In the genomic region with DNA sequence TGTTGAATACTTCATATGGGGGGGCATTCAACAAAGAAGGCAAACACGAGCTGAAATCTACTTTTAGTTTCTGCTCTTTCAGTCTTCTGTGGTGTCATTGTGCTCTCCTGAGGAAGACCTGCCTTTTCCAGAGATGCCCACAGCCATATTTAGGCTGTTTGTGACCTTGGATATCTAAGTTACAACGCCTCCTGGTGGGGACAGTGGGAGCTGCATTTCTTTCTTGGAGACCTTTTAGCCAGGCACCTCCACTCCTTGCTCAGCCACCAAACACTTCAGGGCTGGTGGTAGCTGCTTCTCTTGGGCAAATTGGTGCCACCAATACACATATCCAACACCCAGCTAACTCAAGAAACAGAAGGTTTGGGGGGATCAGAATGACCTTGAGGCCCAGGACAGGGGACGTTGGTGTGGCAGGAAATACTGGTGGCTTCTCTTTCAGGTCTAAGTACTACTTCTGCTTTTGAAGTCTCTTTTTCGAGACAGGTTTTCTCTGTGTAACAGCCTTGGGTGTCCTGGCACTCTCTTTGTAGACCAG, we compare ENCODE assay signal across 13 mouse cellular contexts. TPM values are rescaled to one million over a fixed set of nuclear protein-coding genes. Genes with fewer than 3 reads are reported as not detected.
DNase-seq lines count a peak whose midpoint lies in the region; ATAC-seq and TF ChIP-seq lines count a peak whose summit lies in the region.
"Had no signal": no experiment of that assay in that cellular context is flagged by ENCODE, and none has a peak within 500 bp of the region (broad histone marks: within the 10 kb centered on the region; RNA-seq: fewer than 3 reads in every experiment).

No protein-coding gene starts in this region.

- peaks cover 62% of the 10 kb centered on the region for H3K27me3 ChIP-seq in midbrain, postnatal 0 days (ENCODE audit: insufficient read depth, low read length)
- H3K27me3 ChIP-seq in midbrain, embryonic 16.5 days (ENCODE audit: control insufficient read depth, insufficient read depth, low read depth, low read length), result peaks cover 56% of the 10 kb centered on the region

- H3K4me2 ChIP-seq in midbrain, postnatal 0 days (ENCODE audit: low read depth, low read length, poor library complexity, severe bottlenecking), result no peak overlapping the region
- no peak overlapping the region for H3K4me2 ChIP-seq in midbrain, embryonic 16.5 days (ENCODE audit: low read length)

- no peak overlapping the region for H3K4me3 ChIP-seq in midbrain, postnatal 0 days (ENCODE audit: low read depth, low read length)
- H3K4me3 ChIP-seq in midbrain, embryonic 16.5 days (ENCODE audit: low read depth, low read length), result no peak overlapping the region

- TF ChIP-seq POLR2A in brain, embryonic 14.5 days (IDR thresholded peaks at IDR 0.05; ENCODE audit: borderline replicate concordance, extremely low read depth, insufficient read depth, insufficient read length, poor library complexity, severe bottlenecking), result no peak

- H3K9me3 ChIP-seq in midbrain, postnatal 0 days (ENCODE audit: low read length), result no peaks in the 10 kb centered on the region
- no peaks in the 10 kb centered on the region for H3K9me3 ChIP-seq in midbrain, embryonic 16.5 days (replicated peaks; ENCODE audit: control insufficient read depth, low read length, poor library complexity, severe bottlenecking)
- H3K9me3 ChIP-seq: forebrain, embryonic 10.5 days; heart, embryonic 13.5 days had no signal

- H3K9ac ChIP-seq in midbrain, postnatal 0 days (replicated peaks; ENCODE audit: low read length, poor library complexity, severe bottlenecking), result no peak overlapping the region
- no peak overlapping the region for H3K9ac ChIP-seq in midbrain, embryonic 16.5 days (ENCODE audit: low read depth, low read length)
- H3K9ac ChIP-seq: heart, embryonic 13.5 days had no signal

- ATAC-seq in midbrain, postnatal 0 days (ENCODE audit: low FRiP score), result no peak
- ATAC-seq in midbrain, embryonic 16.5 days, result no peak

- DNase-seq in heart, postnatal 4 days, result peak; percentile 48
- DNase-seq in heart, adult 18-20 months, result no peak
- no peak for DNase-seq in midbrain, postnatal 0 days (ENCODE audit: low spot score)
- DNase-seq in brain, embryonic 14.5 days (ENCODE audit: low read depth), result no peak
- peak; percentile 66 to 82 for DNase-seq in spleen, postnatal 10 days (ENCODE audit: low spot score in 2 of 2)
- no peak for DNase-seq in adrenal gland, adult (ENCODE audit: inconsistent age in 2 of 2, low spot score in 1 of 2)
- DNase-seq in layer of hippocampus, postnatal 14 days (ENCODE audit: low spot score in 2 of 2), result no peak
- DNase-seq: cerebellum, adult 8-10 months had no signal

- TF ChIP-seq CTCF in midbrain, postnatal 0 days (IDR thresholded peaks at IDR 0.05), result peak; percentile 45
- peak; percentile 27; the same call in 1 of the 2 replicates for TF ChIP-seq CTCF in brain, embryonic 14.5 days (IDR thresholded peaks at IDR 0.05; ENCODE audit: borderline replicate concordance, extremely low read depth, insufficient read depth, insufficient read length)

- H3K27ac ChIP-seq in midbrain, postnatal 0 days (ENCODE audit: low read depth, low read length), result no peak overlapping the region
- H3K27ac ChIP-seq in midbrain, embryonic 16.5 days (ENCODE audit: low read length), result no peak overlapping the region
- H3K27ac ChIP-seq: forebrain, embryonic 10.5 days; heart, embryonic 13.5 days; macrophage had no signal

- no peaks in the 10 kb centered on the region for H3K36me3 ChIP-seq in midbrain, postnatal 0 days (ENCODE audit: insufficient read depth, low read length)
- no peaks in the 10 kb centered on the region for H3K36me3 ChIP-seq in midbrain, embryonic 16.5 days (ENCODE audit: control insufficient read depth, insufficient read depth, low read length)
- H3K36me3 ChIP-seq: forebrain, embryonic 10.5 days; heart, embryonic 13.5 days had no signal

- 72% methylated on average over 4 of the region's 4 CpGs for WGBS in midbrain, postnatal 0 days
- 68% methylated on average over 4 of the region's 4 CpGs for WGBS in midbrain, embryonic 16.5 days

- H3K4me1 ChIP-seq in midbrain, postnatal 0 days (ENCODE audit: insufficient read depth, low read length), result no peaks in the 10 kb centered on the region
- peaks cover 16% of the 10 kb centered on the region for H3K4me1 ChIP-seq in midbrain, embryonic 16.5 days (ENCODE audit: control insufficient read depth, insufficient read depth, low read length)

RNA-seq across cellular contexts. Expression of a gene that starts 15.8 kb away (rescaled TPM):
- total RNA-seq in heart, postnatal 4 days (2021), result 1 to 10 TPM; 3.2 to 4.1 TPM
- total RNA-seq in heart, adult 18-20 months (2021), result 1 to 10 TPM; 3.0 to 3.5 TPM
- 7.7 and 11.4 TPM in 2 replicates for total RNA-seq in midbrain, postnatal 0 days (2014; rRNA removed)
- polyA plus RNA-seq in midbrain, postnatal 0 days (2015; fragmentation: Nextera tagmentation; extraction: Ambion mirVana), result 6.3 and 6.5 TPM in 2 replicates
- 3.9 TPM in 2 replicates for polyA plus RNA-seq in midbrain, embryonic 16.5 days (2015; fragmentation: Nextera tagmentation; extraction: Ambion mirVana)
- 18.3 and 32.2 TPM in 2 replicates for polyA plus RNA-seq in brain, embryonic 14.5 days (2012; rRNA removed)
- 10 to 100 TPM; 92.5 to 99.2 TPM for total RNA-seq in layer of hippocampus, postnatal 14 days (2021)
- polyA plus RNA-seq: macrophage had no signal

RNA-seq across cellular contexts. Expression of a gene that starts 32.0 kb away (rescaled TPM):
- total RNA-seq in heart, postnatal 4 days (2021), result 1 to 10 TPM; 2.1 to 2.7 TPM
- total RNA-seq in heart, adult 18-20 months (2021), result 1 to 10 TPM; 2.6 to 3.3 TPM
- 0.99 and 1.8 TPM in 2 replicates for total RNA-seq in midbrain, postnatal 0 days (2014; rRNA removed)
- polyA plus RNA-seq in midbrain, postnatal 0 days (2015; fragmentation: Nextera tagmentation; extraction: Ambion mirVana), result 0.34 and 0.46 TPM in 2 replicates
- 0.73 and 0.91 TPM in 2 replicates for polyA plus RNA-seq in midbrain, embryonic 16.5 days (2015; fragmentation: Nextera tagmentation; extraction: Ambion mirVana)
- polyA plus RNA-seq in brain, embryonic 14.5 days (2012; rRNA removed), result 3.4 and 5.9 TPM in 2 replicates
- total RNA-seq in layer of hippocampus, postnatal 14 days (2021), result under 1 TPM; 0.33 to 0.37 TPM

RNA-seq across cellular contexts. Expression of a gene that starts 43.9 kb away (rescaled TPM):
- total RNA-seq in heart, postnatal 4 days (2021), result 100 to 1,000 TPM; 107 to 126 TPM
- 100 to 1,000 TPM; 109 to 146 TPM for total RNA-seq in heart, adult 18-20 months (2021)
- 43.6 and 62.5 TPM in 2 replicates for total RNA-seq in midbrain, postnatal 0 days (2014; rRNA removed)
- 85.0 and 99.0 TPM in 2 replicates for polyA plus RNA-seq in midbrain, postnatal 0 days (2015; fragmentation: Nextera tagmentation; extraction: Ambion mirVana)
- 69.8 and 75.2 TPM in 2 replicates for polyA plus RNA-seq in midbrain, embryonic 16.5 days (2015; fragmentation: Nextera tagmentation; extraction: Ambion mirVana)
- 62.7 and 80.6 TPM in 2 replicates for polyA plus RNA-seq in brain, embryonic 14.5 days (2012; rRNA removed)
- 10 to 100 TPM; 59.1 to 59.8 TPM for total RNA-seq in layer of hippocampus, postnatal 14 days (2021)

RNA-seq across cellular contexts. Expression of a gene that starts 48.2 kb away (rescaled TPM):
- total RNA-seq in heart, postnatal 4 days (2021), result under 1 TPM; 0.14 TPM
- not detected for total RNA-seq in heart, adult 18-20 months (2021)
- total RNA-seq in midbrain, postnatal 0 days (2014; rRNA removed), result not detected in 2 replicates
- not detected in 2 replicates for polyA plus RNA-seq in midbrain, postnatal 0 days (2015; fragmentation: Nextera tagmentation; extraction: Ambion mirVana)
- not detected in 2 replicates for polyA plus RNA-seq in midbrain, embryonic 16.5 days (2015; fragmentation: Nextera tagmentation; extraction: Ambion mirVana)
- polyA plus RNA-seq in brain, embryonic 14.5 days (2012; rRNA removed), result not detected in 2 replicates
- total RNA-seq in layer of hippocampus, postnatal 14 days (2021), result not detected
- total RNA-seq: layer of hippocampus, adult 18-20 months had no signal
- polyA plus RNA-seq: forebrain, embryonic 10.5 days; macrophage had no signal

Comparison
In these comparisons a context has a peak if more than half of its experiments do, and no peak if none do; other contexts are left out.
1. DNase-seq: peak in heart, postnatal 4 days (single experiment) and spleen, postnatal 10 days (2 of 2); none in heart, adult 18-20 months (0 of 2), midbrain, postnatal 0 days (single experiment), brain, embryonic 14.5 days (single experiment), adrenal gland, adult (0 of 2) and layer of hippocampus, postnatal 14 days (0 of 2).